Mouse (Mus musculus): ENCODE measurements at regions not wholly inside any gene's neighbourhood (a gene's known extent, or its start where the extent isn't known, plus 50 kb on each side); places are given as distances from the start of the nearest gene placed in this dataset.

GRCm38 (mm10) chr7:133262161-133262560 lies 138.0 kb upstream of the Ctbp2 start:
- DNase-seq (ENCODE audit: extremely low spot score, low read depth, low spot score) = no peak

- DNase-seq (ENCODE audit: extremely low spot score, low read depth, low spot score) = no peak
Observed at GRCm38 (mm10) chr7:133259143-133259542, 135.0 kb upstream of the Ctbp2 start.

GRCm38 (mm10) chr7:133256831-133257230 lies 132.7 kb upstream of the Ctbp2 start:
- no peak for DNase-seq (ENCODE audit: extremely low spot score, low read depth, low spot score)

- DNase-seq (ENCODE audit: extremely low spot score, low read depth, low spot score) = no peak
Observed at GRCm38 (mm10) chr7:133244601-133245000, 120.4 kb upstream of the Ctbp2 start.

GRCm38 (mm10) chr7:133234326-133234725 lies 110.2 kb upstream of the Ctbp2 start:
- no peak for DNase-seq (ENCODE audit: extremely low spot score, low read depth, low spot score)

GRCm38 (mm10) chr7:133232889-133233441 lies 108.8 kb upstream of the Ctbp2 start:
- DNase-seq (ENCODE audit: extremely low spot score, low read depth, low spot score) = no peak

GRCm38 (mm10) chr7:133230806-133231205 lies 106.7 kb upstream of the Ctbp2 start:
- no peak for DNase-seq (ENCODE audit: extremely low spot score, low read depth, low spot score)

GRCm38 (mm10) chr7:133223948-133224652 lies 99.9 kb upstream of the Ctbp2 start:
- no peak for DNase-seq (ENCODE audit: extremely low spot score, low read depth, low spot score)

- no peak for DNase-seq (ENCODE audit: extremely low spot score, low read depth, low spot score)
Observed at GRCm38 (mm10) chr7:133212328-133212727, 88.2 kb upstream of the Ctbp2 start.

GRCm38 (mm10) chr7:133205704-133206103 lies 81.5 kb upstream of the Ctbp2 start:
- DNase-seq (ENCODE audit: extremely low spot score, low read depth, low spot score) = no peak

- DNase-seq (ENCODE audit: extremely low spot score, low read depth, low spot score) = no peak
Observed at GRCm38 (mm10) chr7:133204485-133204884, 80.3 kb upstream of the Ctbp2 start.

- DNase-seq (ENCODE audit: extremely low spot score, low read depth, low spot score) = no peak
Observed at GRCm38 (mm10) chr7:133203933-133204332, 79.8 kb upstream of the Ctbp2 start.

GRCm38 (mm10) chr7:133202092-133202880 lies 78.1 kb upstream of the Ctbp2 start:
- DNase-seq (ENCODE audit: extremely low spot score, low read depth, low spot score) = peak; percentile 18

- DNase-seq (ENCODE audit: extremely low spot score, low read depth, low spot score) = no peak
Observed at GRCm38 (mm10) chr7:133199046-133199445, 74.9 kb upstream of the Ctbp2 start.

GRCm38 (mm10) chr7:133189880-133190462 lies 65.8 kb upstream of the Ctbp2 start:
- no peak for DNase-seq (ENCODE audit: extremely low spot score, low read depth, low spot score)

GRCm38 (mm10) chr7:133185931-133186601 lies 61.9 kb upstream of the Ctbp2 start:
- DNase-seq (ENCODE audit: extremely low spot score, low read depth, low spot score) = peak; percentile 22

GRCm38 (mm10) chr7:133184905-133185594 lies 60.9 kb upstream of the Ctbp2 start:
- DNase-seq (ENCODE audit: extremely low spot score, low read depth, low spot score) = no peak

- no peak for DNase-seq (ENCODE audit: extremely low spot score, low read depth, low spot score)
Observed at GRCm38 (mm10) chr7:133181388-133181787, 57.2 kb upstream of the Ctbp2 start.

- no peak for DNase-seq (ENCODE audit: extremely low spot score, low read depth, low spot score)
Observed at GRCm38 (mm10) chr7:133177179-133177575, 53.0 kb upstream of the Ctbp2 start.

All from hindlimb bud, embryonic 11.5 days (tissue).